Mouse (Mus musculus) spleen, adult 2 months (tissue): Measurements from ENCODE around the gene Syt1. TPM values are rescaled to one million over a fixed set of nuclear protein-coding genes. Genes with fewer than 3 reads are reported as not detected.

Experiments
- DNase-seq, 2 experiments: peaks; one replicate each; pipeline versions ENCODE4 v3.0.0 to v3.0.0-alpha.2; 2012 to 2021; ENCODE audit warnings: low spot score in 2 of 2, low read depth in 1 of 2
- H3K27ac ChIP-seq: fragments of 200-500 bp; 2 replicates; pipeline ENCODE4 v1.5.1; 2012; ENCODE audit warnings: low read length, inconsistent platforms; ENCODE audit not compliant: insufficient read depth
- H3K27me3 ChIP-seq: fragments of 200-500 bp; 2 replicates; pipeline ENCODE4 v1.6.1; 2012; ENCODE audit warnings: mild to moderate bottlenecking, moderate library complexity, low read length, inconsistent platforms; ENCODE audit not compliant: control insufficient read depth, insufficient read depth
- H3K36me3 ChIP-seq: fragments of 200-500 bp; 2 replicates; pipeline ENCODE4 v1.6.1; 2012; ENCODE audit warnings: mild to moderate bottlenecking, low read length, inconsistent platforms; ENCODE audit not compliant: control insufficient read depth, insufficient read depth
- H3K4me1 ChIP-seq: fragments of 200-500 bp; 2 replicates; pipeline ENCODE4 v1.6.1; 2011; ENCODE audit warnings: inconsistent platforms; ENCODE audit not compliant: control insufficient read depth, insufficient read depth, insufficient read length
- H3K4me3 ChIP-seq: fragments of 200-500 bp; 2 replicates; pipeline ENCODE4 v1.5.1; 2011; ENCODE audit warnings: mild to moderate bottlenecking, inconsistent platforms; ENCODE audit not compliant: insufficient read depth, insufficient read length; ENCODE audit errors: extremely low read depth
- CTCF ChIP-seq: fragments of 200-500 bp; IDR thresholded peaks from 2 replicates; pipeline ENCODE4 v1.5.1; 2011; ENCODE audit warnings: mild to moderate bottlenecking, inconsistent platforms; ENCODE audit not compliant: insufficient read depth, insufficient read length, insufficient replicate concordance; ENCODE audit errors: extremely low read depth
- POLR2A ChIP-seq: fragments of 200-500 bp; IDR thresholded peaks from 2 replicates; pipeline ENCODE4 v1.6.1; 2011; ENCODE audit warnings: low read depth, low read length, inconsistent platforms
- WGBS: fragments of 180-500 bp; shearing (Covaris S2); methylation state at CpG from one replicate; pipeline ENCODE4 v1.1.7; 2018; 5-methylcytosine and 5-hydroxymethylcytosine counted together
- polyA plus RNA-seq: library from polyadenylated mRNA; depleted of rRNA; stranded (reverse); fragments of >200 nt; gene quantifications from 2 replicates; pipeline ENCODE4 v1.2.3, GENCODE M21; 2012

Syt1 gene
- polyA plus RNA-seq, 1 experiment, result 0.44 TPM

DNA sequence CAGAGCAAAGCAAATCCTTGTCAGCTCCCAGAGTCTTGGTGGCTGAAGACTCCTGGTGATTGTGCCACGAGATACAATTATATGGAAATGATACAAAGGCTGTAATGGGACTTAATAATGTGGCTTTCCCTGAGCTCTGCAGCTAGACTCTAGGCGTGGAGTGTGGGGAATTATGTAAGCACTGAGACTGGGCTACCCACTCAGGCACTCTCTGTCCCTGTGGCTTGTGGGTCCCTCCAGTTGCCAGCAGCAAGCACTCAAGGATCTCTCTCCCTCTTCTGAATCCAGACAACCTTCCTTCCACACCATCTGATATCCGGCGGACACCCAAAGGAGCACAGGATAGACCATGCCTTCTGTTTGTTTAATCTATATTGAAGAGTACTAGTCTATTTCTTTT, 503.9 kb downstream of the Syt1 start:
- no peaks in the 10 kb centered on the region for H3K36me3 ChIP-seq
- no peaks in the 10 kb centered on the region for H3K27me3 ChIP-seq
- no peaks in the 10 kb centered on the region for H3K4me1 ChIP-seq
- no peak overlapping the region for H3K27ac ChIP-seq
- no peak for DNase-seq
- 79% methylated on average over 4 of the region's 4 CpGs for WGBS
- no peak for TF ChIP-seq POLR2A
- TF ChIP-seq CTCF, result no peak
- H3K4me3 ChIP-seq, result no peak overlapping the region

- WGBS, result 77% methylated on average over 7 of the region's 7 CpGs
- no peak for TF ChIP-seq CTCF
- no peak for TF ChIP-seq POLR2A
- Histone ChIP-seq H3K4me1 (no peaks in the 10 kb centered on the region), H3K27me3 (no peaks in the 10 kb centered on the region), H3K27ac (no peak overlapping the region), H3K4me3 (no peak overlapping the region), H3K36me3 (no peaks in the 10 kb centered on the region)
- DNase-seq, result no peak
These were observed 505.9 kb downstream of the Syt1 start for GRCm38 (mm10) chr10:108504925-108505324.

- H3K4me3 ChIP-seq, result no peak overlapping the region
- no peaks in the 10 kb centered on the region for H3K27me3 ChIP-seq
- H3K27ac ChIP-seq, result no peak overlapping the region
- DNase-seq, result no peak
- H3K36me3 ChIP-seq, result no peaks in the 10 kb centered on the region
- H3K4me1 ChIP-seq, result no peaks in the 10 kb centered on the region
- no peak for TF ChIP-seq POLR2A
- no peak for TF ChIP-seq CTCF
- 85% methylated on average over 21 of the region's 21 CpGs for WGBS
These were observed 506.5 kb downstream of the Syt1 start for GRCm38 (mm10) chr10:108504128-108504870.

DNA sequence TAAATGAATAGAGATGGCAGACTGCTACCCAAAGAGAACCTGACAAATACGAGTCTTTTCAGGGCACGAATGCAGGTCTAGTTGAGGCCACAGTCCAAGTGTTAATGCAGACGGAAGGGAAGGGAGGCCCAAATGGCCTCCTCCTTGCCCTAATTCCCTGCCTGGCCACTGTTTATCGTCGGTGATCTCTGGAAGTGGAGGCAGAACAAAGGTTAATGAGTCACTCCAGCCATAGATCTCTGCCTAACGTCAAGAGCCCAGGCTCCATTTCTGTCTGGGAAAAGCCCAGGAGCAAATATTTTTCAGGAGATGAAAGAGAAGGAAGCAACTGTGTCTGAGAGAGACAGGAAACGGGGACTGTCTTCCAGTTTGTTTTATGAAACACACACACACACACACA, 520.6 kb downstream of the Syt1 start:
- TF ChIP-seq CTCF (no peak), POLR2A (no peak)
- Histone ChIP-seq H3K4me3 (no peak overlapping the region), H3K4me1 (no peaks in the 10 kb centered on the region), H3K27me3 (no peaks in the 10 kb centered on the region), H3K36me3 (no peaks in the 10 kb centered on the region), H3K27ac (no peak overlapping the region)
- WGBS, result 51% methylated on average over 7 of the region's 7 CpGs
- DNase-seq, result no peak

DNA sequence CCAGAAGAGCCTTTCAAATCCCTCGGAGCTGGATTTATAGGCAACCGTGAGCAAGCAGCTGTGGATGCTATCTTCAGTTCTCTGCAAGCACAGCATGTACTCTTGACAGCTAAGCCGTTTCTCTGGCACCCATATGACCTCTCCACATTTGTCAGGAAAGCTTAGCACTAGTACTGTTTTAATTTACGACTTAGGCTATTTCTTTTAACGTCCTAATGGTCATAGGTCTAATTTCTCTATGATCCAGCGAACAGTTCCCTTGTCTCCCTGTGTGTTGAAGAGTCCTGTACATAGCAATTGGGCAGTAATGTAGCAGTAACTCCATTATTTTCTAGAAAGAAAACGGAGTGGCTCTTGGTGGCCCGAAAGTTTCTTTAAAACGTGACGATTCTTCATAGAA, 526.8 kb downstream of the Syt1 start:
- WGBS, result 82% methylated on average over 10 of the region's 10 CpGs
- H3K4me1 ChIP-seq, result no peaks in the 10 kb centered on the region
- TF ChIP-seq POLR2A (no peak), CTCF (no peak)
- no peaks in the 10 kb centered on the region for H3K36me3 ChIP-seq
- H3K27ac ChIP-seq, result no peak overlapping the region
- H3K4me3 ChIP-seq, result no peak overlapping the region
- H3K27me3 ChIP-seq, result no peaks in the 10 kb centered on the region
- DNase-seq, result no peak

GRCm38 (mm10) chr10:108480146-108480850, 530.5 kb downstream of the Syt1 start:
- no peak for DNase-seq
- TF ChIP-seq CTCF (no peak), POLR2A (no peak)
- WGBS, result 90% methylated on average over 11 of the region's 11 CpGs
- Histone ChIP-seq H3K4me1 (no peaks in the 10 kb centered on the region), H3K27me3 (no peaks in the 10 kb centered on the region), H3K36me3 (no peaks in the 10 kb centered on the region), H3K27ac (no peak overlapping the region), H3K4me3 (no peak overlapping the region)
